Mouse (Mus musculus) forebrain, embryonic 10.5 days (tissue): ENCODE measurements at regions not wholly inside any gene's neighbourhood (a gene's known extent, or its start where the extent isn't known, plus 50 kb on each side); places are given as distances from the start of the nearest gene placed in this dataset.

Experiments
- DNase-seq: peaks from one replicate; pipeline ENCODE4 v3.0.0-alpha.2; 2017; ENCODE audit warnings: low spot score; ENCODE audit errors: extremely low spot score
- H3K27ac ChIP-seq: fragments of 300-500 bp; sonication (generic); 2 replicates; pipeline ENCODE4 v1.5.1; 2016; ENCODE audit warnings: mild to moderate bottlenecking
- H3K27me3 ChIP-seq: fragments of 300-500 bp; sonication (generic); 2 replicates; pipeline ENCODE4 v1.6.1; 2016; ENCODE audit warnings: mild to moderate bottlenecking; ENCODE audit not compliant: poor library complexity, severe bottlenecking
- H3K36me3 ChIP-seq: fragments of 300-500 bp; sonication (generic); replicated peaks from 2 replicates; pipeline ENCODE4 v1.6.1; 2016; ENCODE audit warnings: mild to moderate bottlenecking, moderate library complexity
- H3K4me1 ChIP-seq: fragments of 300-500 bp; sonication (generic); 2 replicates; pipeline ENCODE4 v1.6.1; 2016
- H3K4me3 ChIP-seq: fragments of 300-500 bp; sonication (generic); 2 replicates; pipeline ENCODE4 v1.5.1; 2016; ENCODE audit warnings: mild to moderate bottlenecking, moderate library complexity
- H3K9me3 ChIP-seq: fragments of 300-500 bp; sonication (generic); 2 replicates; pipeline ENCODE4 v1.6.1; 2016; ENCODE audit warnings: mild to moderate bottlenecking, moderate library complexity
- WGBS: fragments of 180-500 bp; shearing (Covaris S2); methylation state at CpG from one replicate; pipeline ENCODE4 v1.1.7; 2016; 5-methylcytosine and 5-hydroxymethylcytosine counted together

- H3K36me3 ChIP-seq: no peaks in the 10 kb centered on the region
- H3K9me3 ChIP-seq: no peaks in the 10 kb centered on the region
- H3K27ac ChIP-seq: no peak overlapping the region
- peaks cover 62% of the 10 kb centered on the region for H3K27me3 ChIP-seq
- DNase-seq: peak; percentile 10
- peaks cover 8% of the 10 kb centered on the region; the same call in 1 of the 2 replicates for H3K4me1 ChIP-seq
- H3K4me3 ChIP-seq: no peak overlapping the region
- WGBS: 89% methylated on average over 10 of the region's 10 CpGs
These were observed 88.1 kb upstream of the Gm12830 start for GRCm38 (mm10) chr4:114733256-114734004.

- WGBS: 59% methylated on average over 16 of the region's 16 CpGs
- no peak overlapping the region for H3K27ac ChIP-seq
- H3K9me3 ChIP-seq: no peaks in the 10 kb centered on the region
- peaks cover 13% of the 10 kb centered on the region for H3K4me1 ChIP-seq
- DNase-seq: no peak
- no peak overlapping the region for H3K4me3 ChIP-seq
- peaks cover 17% of the 10 kb centered on the region for H3K27me3 ChIP-seq
- H3K36me3 ChIP-seq: no peaks in the 10 kb centered on the region
These were observed 82.4 kb upstream of the Gm12830 start for GRCm38 (mm10) chr4:114738903-114739667.

GRCm38 (mm10) chr4:114748131-114748530 lies 73.4 kb upstream of the Gm12830 start:
- Histone ChIP-seq H3K9me3 (peaks cover 13% of the 10 kb centered on the region), H3K27me3 (no peaks in the 10 kb centered on the region), H3K4me1 (no peaks in the 10 kb centered on the region; the same call in 1 of the 2 replicates), H3K27ac (no peak overlapping the region), H3K4me3 (no peak overlapping the region), H3K36me3 (no peaks in the 10 kb centered on the region)
- 73% methylated on average over 2 of the region's 2 CpGs for WGBS
- no peak for DNase-seq

- Histone ChIP-seq H3K27ac (no peak overlapping the region), H3K9me3 (no peaks in the 10 kb centered on the region), H3K36me3 (no peaks in the 10 kb centered on the region), H3K27me3 (no peaks in the 10 kb centered on the region), H3K4me3 (no peak overlapping the region), H3K4me1 (no peaks in the 10 kb centered on the region)
- DNase-seq: peak; percentile 7
These were observed 61.7 kb upstream of the Gm12830 start for GRCm38 (mm10) chr4:114759837-114760236.

GRCm38 (mm10) chr4:114766643-114767393 lies 54.7 kb upstream of the Gm12830 start:
- peak; percentile 65 for DNase-seq
- Histone ChIP-seq H3K36me3 (no peaks in the 10 kb centered on the region), H3K4me3 (no peak overlapping the region), H3K9me3 (no peaks in the 10 kb centered on the region), H3K27me3 (peaks cover 17% of the 10 kb centered on the region), H3K4me1 (peaks cover 29% of the 10 kb centered on the region), H3K27ac (peak overlapping the region; percentile 44; the same call in 1 of the 2 replicates)
- 43% methylated on average over 22 of the region's 22 CpGs for WGBS
